Mouse (Mus musculus) intestine, embryonic 14.5 days (tissue): ENCODE results near the gene Fkbp6. TPM values are rescaled to one million over a fixed set of nuclear protein-coding genes. Genes with fewer than 3 reads are reported as not detected.

Source experiments
- ATAC-seq: fragments of 200-750 bp; cut with Nextera tagmentation; replicated peaks from 2 replicates; pipeline ENCODE4 v1.8.0; 2017; ENCODE audit warnings: low read depth, moderate number of reproducible peaks, moderate TSS enrichment, moderate library complexity; ENCODE audit not compliant: low FRiP score, low TSS enrichment
- DNase-seq: peaks from one replicate; pipeline ENCODE4 v3.0.0-alpha.2; 2018; ENCODE audit warnings: low spot score
- H3K27ac ChIP-seq: fragments of 300-500 bp; sonication (generic); 2 replicates; pipeline ENCODE4 v1.5.1; 2014; ENCODE audit warnings: low read depth, mild to moderate bottlenecking, control low read depth
- H3K27me3 ChIP-seq: fragments of 300-500 bp; sonication (generic); replicated peaks from 2 replicates; pipeline ENCODE4 v1.6.1; 2014; ENCODE audit warnings: low read length, control low read depth; ENCODE audit not compliant: control insufficient read depth, insufficient read depth
- H3K36me3 ChIP-seq: fragments of 300-500 bp; sonication (generic); 2 replicates; pipeline ENCODE4 v1.6.1; 2014; ENCODE audit warnings: low read length, control low read depth; ENCODE audit not compliant: control insufficient read depth, insufficient read depth
- H3K4me1 ChIP-seq: fragments of 300-500 bp; sonication (generic); replicated peaks from 2 replicates; pipeline ENCODE4 v1.6.1; 2014; ENCODE audit warnings: low read length, control low read depth, mixed read lengths; ENCODE audit not compliant: control insufficient read depth, insufficient read depth
- H3K4me2 ChIP-seq: fragments of 300-500 bp; sonication (generic); 2 replicates; pipeline ENCODE4 v1.6.1; 2014; ENCODE audit warnings: low read length
- H3K4me3 ChIP-seq: fragments of 300-500 bp; sonication (generic); 2 replicates; pipeline ENCODE4 v1.5.1; 2014; ENCODE audit warnings: low read depth, low read length, control low read depth, mixed read lengths
- H3K9ac ChIP-seq: fragments of 300-500 bp; sonication (generic); 2 replicates; pipeline ENCODE4 v1.6.1; 2014; ENCODE audit warnings: mild to moderate bottlenecking, low read length
- H3K9me3 ChIP-seq: fragments of 300-500 bp; sonication (generic); 2 replicates; pipeline ENCODE4 v1.6.1; 2016; ENCODE audit warnings: low read length, control low read depth; ENCODE audit not compliant: control insufficient read depth
- WGBS: fragments of 180-500 bp; shearing (Covaris S2); extraction: QIAGEN DNeasy Blood & Tissue Kit; methylation state at CpG from one replicate; pipeline ENCODE4 v1.1.7; 2014; 5-methylcytosine and 5-hydroxymethylcytosine counted together
- polyA plus RNA-seq: library from polyadenylated mRNA; unstranded; fragments of >200 nt; fragmentation: Nextera tagmentation; extraction: Ambion mirVana; gene quantifications from 2 replicates; pipeline ENCODE4 v1.2.1, GENCODE M21; 2014

Fkbp6 gene
- polyA plus RNA-seq, 1 experiment from 2014 or later, result 0.19 TPM

DNA sequence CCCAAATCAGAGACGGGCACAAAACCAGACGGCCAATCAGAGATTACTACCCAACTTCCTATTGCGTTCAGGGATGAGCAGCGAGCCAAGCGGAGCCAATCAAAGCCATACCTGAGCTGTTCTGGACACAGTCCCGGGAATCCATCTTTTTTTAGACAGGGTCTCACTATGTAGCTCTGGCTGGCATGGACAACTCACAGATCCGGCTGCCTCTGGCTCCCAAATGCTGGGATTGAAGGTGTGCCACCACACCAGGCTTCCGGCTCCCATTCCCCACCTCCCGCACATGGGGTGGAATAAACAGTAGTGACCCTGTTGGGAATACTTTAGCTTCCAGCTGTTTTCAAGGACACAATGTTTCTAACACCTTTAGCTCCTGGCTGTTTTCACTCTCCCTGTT lies 69.6 kb downstream of the Fkbp6 start:
- no peak overlapping the region for H3K4me3 ChIP-seq
- 59% methylated on average over 9 of the region's 9 CpGs for WGBS
- H3K4me2 ChIP-seq, result no peak overlapping the region
- ATAC-seq (no peak), DNase-seq (no peak)
- no peak overlapping the region for H3K9ac ChIP-seq
- no peaks in the 10 kb centered on the region for H3K36me3 ChIP-seq
- H3K27ac ChIP-seq, result no peak overlapping the region
- H3K27me3 ChIP-seq, result peaks cover 8% of the 10 kb centered on the region; the same call in 1 of the 2 replicates
- no peaks in the 10 kb centered on the region; the same call in 1 of the 2 replicates for H3K4me1 ChIP-seq
- no peaks in the 10 kb centered on the region for H3K9me3 ChIP-seq

DNA sequence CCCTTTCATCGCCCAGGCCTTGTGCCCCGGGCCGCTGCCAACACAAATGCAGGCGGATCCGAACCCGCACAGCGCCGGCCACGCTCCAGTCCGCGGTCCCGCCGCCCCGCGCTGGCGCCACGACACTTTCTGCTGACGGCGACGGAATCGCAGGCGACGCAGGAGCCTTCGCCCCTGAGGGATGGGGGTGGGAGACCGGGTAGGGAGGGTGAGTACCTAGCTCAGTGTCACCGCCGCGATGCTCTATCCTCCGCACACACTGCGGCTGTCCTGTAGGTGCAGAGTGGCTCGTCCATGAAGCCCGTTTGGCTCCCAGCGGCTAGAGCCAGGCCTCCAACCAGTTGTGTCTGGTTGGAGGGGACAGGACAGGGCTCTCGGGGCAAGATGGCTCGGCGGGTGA lies 73.2 kb downstream of the Fkbp6 start:
- ATAC-seq (0 out of 2 replicates have a peak, but pooled peaks have one; percentile 29), DNase-seq (peak; percentile 63)
- WGBS, result 8% methylated on average over 36 of the region's 36 CpGs
- Histone ChIP-seq H3K36me3 (no peaks in the 10 kb centered on the region), H3K4me3 (peak overlapping the region; percentile 16), H3K9ac (peak overlapping the region; percentile 34; the same call in 1 of the 2 replicates), H3K27ac (no peak overlapping the region), H3K9me3 (no peaks in the 10 kb centered on the region), H3K4me1 (no peaks in the 10 kb centered on the region; the same call in 1 of the 2 replicates), H3K27me3 (peaks cover 8% of the 10 kb centered on the region; the same call in 1 of the 2 replicates), H3K4me2 (peak overlapping the region; percentile 29)

DNA sequence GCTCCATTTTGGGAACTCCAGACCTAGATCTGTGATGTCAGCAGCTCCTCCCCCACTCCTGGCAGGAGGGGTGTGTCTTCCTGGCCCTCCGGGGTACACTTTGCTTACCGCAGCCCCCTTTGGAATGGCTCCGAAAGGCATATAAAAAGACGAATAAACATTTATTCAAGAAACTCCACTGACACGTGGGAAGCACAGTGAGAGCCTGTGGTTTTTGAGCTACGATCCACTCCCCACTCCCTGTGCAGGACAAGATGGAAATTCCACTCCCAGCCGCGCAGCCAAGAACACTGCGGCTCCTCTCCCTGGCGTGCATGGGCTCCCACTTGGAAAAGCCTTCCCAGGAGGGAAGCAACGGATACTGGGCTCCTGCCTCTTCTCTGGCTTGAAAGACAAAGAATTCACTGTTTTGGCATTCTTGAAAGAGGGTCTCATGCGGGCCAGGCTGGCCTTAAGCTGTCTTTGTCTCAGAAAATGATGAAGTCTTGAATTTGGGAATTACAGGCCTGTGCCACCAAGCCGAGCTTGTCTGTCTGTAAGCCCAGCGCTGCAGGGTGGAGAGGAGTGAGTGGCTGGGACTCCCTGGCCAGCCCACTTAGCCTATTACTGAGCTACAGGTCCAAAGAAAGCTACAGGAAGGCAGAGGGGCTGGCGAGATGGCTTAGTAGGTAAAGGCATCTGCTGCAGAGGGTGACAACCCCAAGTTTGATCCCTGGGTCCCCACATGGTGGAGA lies 75.0 kb downstream of the Fkbp6 start:
- peak overlapping the region; percentile 48; the same call in 1 of the 2 replicates for H3K27ac ChIP-seq
- no peaks in the 10 kb centered on the region for H3K4me1 ChIP-seq
- H3K4me3 ChIP-seq, result 0 out of 2 replicates have a peak overlapping the region, but pooled peaks have one; percentile 13
- no peak overlapping the region for H3K9ac ChIP-seq
- ATAC-seq, result no peak
- H3K36me3 ChIP-seq, result no peaks in the 10 kb centered on the region
- H3K9me3 ChIP-seq, result no peaks in the 10 kb centered on the region
- peak; percentile 70 for DNase-seq
- peaks cover 8% of the 10 kb centered on the region; the same call in 1 of the 2 replicates for H3K27me3 ChIP-seq
- H3K4me2 ChIP-seq, result peak overlapping the region; percentile 36
- 22% methylated on average over 15 of the region's 15 CpGs for WGBS

DNA sequence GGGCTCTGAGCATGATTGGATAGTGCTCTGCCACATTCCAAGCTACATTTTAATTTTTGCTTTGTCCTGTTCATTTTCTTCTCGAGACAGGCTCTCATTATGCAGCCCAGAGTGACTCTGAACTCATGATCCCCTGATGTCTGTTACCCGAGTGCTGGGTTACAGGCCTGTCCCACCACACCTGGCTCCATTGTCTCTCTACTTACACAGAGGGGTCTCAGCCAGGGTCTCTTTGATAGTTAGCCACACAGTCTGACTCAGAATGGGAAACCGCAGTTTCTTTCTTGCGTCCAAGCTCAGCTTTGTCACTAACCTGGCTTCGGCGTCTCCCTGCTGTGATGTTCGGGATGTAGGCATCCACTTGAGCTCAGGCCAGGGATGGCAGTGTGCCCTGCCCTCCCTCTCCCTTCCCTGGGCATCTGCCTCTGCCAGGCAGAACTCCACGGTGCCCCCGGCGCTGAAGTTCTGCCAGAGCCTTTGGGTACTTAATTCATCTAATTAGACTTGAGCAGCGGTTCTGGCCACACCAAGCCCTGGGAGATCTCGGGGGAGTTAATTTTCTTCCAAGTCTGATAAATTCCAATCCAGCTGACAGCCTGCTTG lies 78.2 kb downstream of the Fkbp6 start:
- no peak overlapping the region for H3K4me3 ChIP-seq
- 81% methylated on average over 12 of the region's 12 CpGs for WGBS
- no peaks in the 10 kb centered on the region for H3K9me3 ChIP-seq
- DNase-seq (no peak), ATAC-seq (no peak)
- H3K27ac ChIP-seq, result no peak overlapping the region
- no peaks in the 10 kb centered on the region for H3K36me3 ChIP-seq
- peaks cover 3% of the 10 kb centered on the region; the same call in 1 of the 2 replicates for H3K27me3 ChIP-seq
- H3K4me1 ChIP-seq, result no peaks in the 10 kb centered on the region
- no peak overlapping the region for H3K9ac ChIP-seq
- H3K4me2 ChIP-seq, result no peak overlapping the region

DNA sequence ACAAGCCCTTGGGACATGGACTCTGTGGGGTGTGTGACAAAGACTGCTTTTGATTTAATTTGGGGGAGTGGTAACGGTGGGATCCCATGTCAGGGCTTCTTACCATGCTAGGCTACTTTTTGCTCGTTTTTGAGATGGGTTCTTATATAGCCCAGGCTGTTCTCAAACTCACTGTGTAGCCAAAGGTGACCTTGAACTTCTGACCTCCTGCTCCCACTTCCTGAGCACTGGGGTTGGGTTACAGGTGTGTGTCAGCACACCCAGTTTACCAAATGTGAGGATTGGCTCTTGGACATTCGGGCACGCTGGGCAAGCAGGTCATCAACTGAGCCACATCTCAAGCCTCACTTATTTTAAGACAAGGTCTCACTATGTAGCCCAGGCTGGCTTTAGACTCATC lies 79.5 kb downstream of the Fkbp6 start:
- Histone ChIP-seq H3K27ac (no peak overlapping the region), H3K36me3 (no peaks in the 10 kb centered on the region), H3K4me2 (no peak overlapping the region), H3K9me3 (no peaks in the 10 kb centered on the region), H3K4me1 (no peaks in the 10 kb centered on the region), H3K27me3 (no peaks in the 10 kb centered on the region), H3K9ac (no peak overlapping the region), H3K4me3 (no peak overlapping the region)
- ATAC-seq (no peak), DNase-seq (no peak)
- 84% methylated on average over 4 of the region's 4 CpGs for WGBS

DNA sequence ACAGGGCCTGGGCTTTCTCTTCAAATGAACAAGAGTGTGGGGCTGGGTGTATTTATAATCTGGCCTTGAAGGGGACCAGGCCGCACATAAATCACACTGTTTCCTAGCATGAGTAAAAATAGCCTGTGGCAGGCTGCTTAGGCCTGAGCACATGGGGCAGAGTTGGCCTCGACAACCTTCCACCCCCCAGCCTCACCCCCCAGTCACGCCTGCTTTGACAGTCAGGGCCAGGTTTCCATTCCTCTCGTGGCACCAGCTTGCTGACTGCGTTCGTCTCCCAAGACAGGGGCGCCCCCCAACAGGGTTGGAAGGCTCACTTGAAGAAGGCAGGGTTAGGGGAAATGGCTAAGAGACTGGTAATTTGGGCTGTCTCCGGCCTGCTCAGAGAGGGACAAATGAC lies 80.4 kb downstream of the Fkbp6 start:
- no peaks in the 10 kb centered on the region for H3K9me3 ChIP-seq
- ATAC-seq, result no peak
- H3K27ac ChIP-seq, result no peak overlapping the region
- H3K36me3 ChIP-seq, result no peaks in the 10 kb centered on the region
- H3K4me1 ChIP-seq, result no peaks in the 10 kb centered on the region; the same call in 1 of the 2 replicates
- DNase-seq, result no peak
- H3K9ac ChIP-seq, result no peak overlapping the region
- no peak overlapping the region for H3K4me3 ChIP-seq
- H3K27me3 ChIP-seq, result no peaks in the 10 kb centered on the region
- no peak overlapping the region for H3K4me2 ChIP-seq
- WGBS, result 57% methylated on average over 8 of the region's 8 CpGs

DNA sequence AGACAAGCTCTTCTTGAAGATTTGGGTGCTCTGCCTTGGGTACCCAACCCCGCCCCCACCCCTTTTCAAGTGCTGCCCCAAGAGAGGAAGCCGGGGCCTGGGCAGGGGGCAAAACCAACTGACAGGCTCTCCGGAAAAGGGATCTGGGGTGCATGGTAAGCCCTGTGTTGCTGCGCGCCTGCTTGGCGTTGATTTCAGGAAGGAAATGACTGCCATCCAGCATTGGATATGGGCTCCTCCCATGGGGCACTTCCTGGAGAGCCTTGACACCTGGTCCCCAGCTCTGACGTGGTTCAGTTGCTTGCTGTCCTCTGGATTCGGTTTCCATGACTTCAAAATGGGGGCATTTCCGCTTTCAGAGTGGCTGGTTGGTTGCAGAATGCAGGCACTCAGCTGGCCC lies 85.3 kb downstream of the Fkbp6 start:
- Histone ChIP-seq H3K9me3 (no peaks in the 10 kb centered on the region), H3K9ac (no peak overlapping the region), H3K4me2 (peak overlapping the region; percentile 41), H3K4me3 (no peak overlapping the region), H3K27ac (peak overlapping the region; percentile 61), H3K27me3 (no peaks in the 10 kb centered on the region), H3K4me1 (peaks cover 6% of the 10 kb centered on the region), H3K36me3 (no peaks in the 10 kb centered on the region)
- ATAC-seq (peak; percentile 58; the same call in 1 of the 2 replicates), DNase-seq (no peak)
- WGBS, result 40% methylated on average over 9 of the region's 9 CpGs

DNA sequence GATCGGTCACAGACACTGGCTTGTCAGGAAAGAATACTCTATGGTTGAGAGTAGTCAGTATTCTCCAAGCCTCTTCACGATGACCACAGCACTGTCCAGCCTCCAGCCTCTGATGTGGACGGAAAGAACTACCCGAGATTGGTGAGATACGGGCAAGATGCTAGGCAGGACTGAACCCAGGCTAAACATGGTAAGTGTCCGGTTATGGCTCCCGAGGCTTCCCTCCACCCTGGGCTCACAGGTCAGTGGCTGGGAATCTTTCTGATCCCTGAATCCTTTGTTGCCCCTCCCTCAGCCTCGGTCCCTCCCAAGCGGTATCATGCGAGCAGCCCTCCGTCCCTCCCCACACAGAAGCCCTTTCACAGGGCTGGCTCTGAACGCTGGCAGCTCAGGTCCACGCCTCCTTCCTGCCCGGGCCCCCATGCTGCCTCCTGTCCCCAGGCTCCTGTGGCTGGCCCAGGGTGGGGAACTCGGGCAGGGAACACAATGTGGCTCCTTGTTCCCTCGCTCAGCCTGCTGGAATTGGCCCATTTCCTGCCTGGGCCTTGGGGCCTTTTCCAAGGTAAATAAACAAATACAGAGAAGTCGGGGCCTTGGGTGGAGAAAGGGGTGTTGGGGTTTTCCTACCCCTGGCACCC lies 85.9 kb downstream of the Fkbp6 start:
- H3K4me2 ChIP-seq, result peak overlapping the region; percentile 41
- peak overlapping the region; percentile 61 for H3K27ac ChIP-seq
- WGBS, result 17% methylated on average over 17 of the region's 17 CpGs
- H3K4me1 ChIP-seq, result peaks cover 6% of the 10 kb centered on the region
- no peak overlapping the region; the same call in none of the 2 replicates for H3K9ac ChIP-seq
- H3K27me3 ChIP-seq, result no peaks in the 10 kb centered on the region
- H3K9me3 ChIP-seq, result no peaks in the 10 kb centered on the region
- H3K4me3 ChIP-seq, result no peak overlapping the region
- H3K36me3 ChIP-seq, result no peaks in the 10 kb centered on the region
- no peak for DNase-seq
- ATAC-seq, result peak; percentile 84
